Mouse (Mus musculus) E14TG2a.4 (cell line): ENCODE data around the gene Adamts9.

Experiments used
- CTCF ChIP-seq: conservative IDR thresholded peaks from 2 replicates; pipeline ENCODE4 v1.5.1; 2014; ENCODE audit warnings: low read length
- NANOG ChIP-seq: IDR thresholded peaks from 2 replicates; pipeline ENCODE4 v1.6.1; 2014; ENCODE audit warnings: borderline replicate concordance, low read length, mixed read lengths

- TF ChIP-seq CTCF (no peak), NANOG (no peak)
Observed at GRCm38 (mm10) chr6:92941756-92942420, 1.4 kb downstream of the Adamts9 start.
